Mouse (Mus musculus): ENCODE results near the gene C1qtnf1. TPM values are rescaled to one million over a fixed set of nuclear protein-coding genes. Genes with fewer than 3 reads are reported as not detected.

The C1qtnf1 gene
- polyA plus RNA-seq, 1 experiment from 2014 or later: 2.5 TPM

DNA sequence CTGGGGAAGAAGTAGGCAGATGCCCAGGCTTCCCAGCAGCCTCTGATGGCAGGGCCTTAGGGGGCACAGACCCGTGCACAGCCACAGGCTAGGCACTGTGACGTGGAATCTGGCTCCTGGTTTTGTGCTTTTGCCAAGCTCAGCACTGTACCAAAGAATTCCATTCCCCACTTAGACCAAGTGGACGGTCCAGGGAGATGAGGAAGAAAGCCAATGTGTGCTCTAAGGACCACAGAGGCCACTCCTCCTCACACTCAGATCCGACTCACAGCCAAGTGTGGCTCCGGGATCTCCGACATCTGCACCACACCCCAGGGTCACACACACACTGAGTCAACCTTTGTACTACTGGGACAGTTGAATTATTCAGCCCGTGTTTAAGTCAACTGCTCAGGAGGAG, 12.0 kb upstream of the C1qtnf1 start:
- Histone ChIP-seq H3K4me1 (ENCODE audit: control insufficient read depth, low read depth, low read length) (peaks cover 17% of the 10 kb centered on the region), H3K9me3 (replicated peaks; ENCODE audit: control insufficient read depth, low read length) (no peaks in the 10 kb centered on the region), H3K27ac (ENCODE audit: low read length) (no peak overlapping the region), H3K36me3 (ENCODE audit: control insufficient read depth, insufficient read depth) (no peaks in the 10 kb centered on the region; the same call in 1 of the 2 replicates), H3K4me3 (ENCODE audit: low read depth, low read length) (no peak overlapping the region), H3K4me2 (ENCODE audit: low read depth, low read length) (no peak overlapping the region), H3K9ac (ENCODE audit: low read depth, low read length) (no peak overlapping the region), H3K27me3 (ENCODE audit: control insufficient read depth, insufficient read depth, low read depth, low read length) (no peaks in the 10 kb centered on the region)
- ATAC-seq (ENCODE audit: low read depth): no peak
- 75% methylated on average over 7 of the region's 7 CpGs for whole genome bisulfite sequencing (ENCODE audit: insufficient replicate concordance)

DNA sequence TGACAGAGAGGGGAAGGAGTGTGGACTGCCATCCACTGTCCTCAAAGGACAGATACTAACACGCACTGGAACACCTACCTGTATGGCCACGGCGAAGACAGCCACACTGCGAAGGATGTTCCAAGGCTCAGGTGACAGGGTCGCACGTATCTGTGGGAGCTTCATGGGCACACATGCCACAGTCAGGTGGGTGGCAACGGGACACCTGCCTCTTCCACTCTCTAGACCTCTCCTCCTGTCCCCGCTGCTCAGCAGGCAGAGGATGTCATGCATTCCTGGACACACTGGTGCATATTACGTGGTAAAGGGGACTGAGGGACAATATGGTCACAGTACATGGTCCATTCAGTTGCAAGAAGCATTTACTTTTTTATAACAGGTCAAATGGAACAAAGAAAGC, 10.5 kb upstream of the C1qtnf1 start:
- ATAC-seq (ENCODE audit: low read depth): no peak
- Histone ChIP-seq H3K9me3 (replicated peaks; ENCODE audit: control insufficient read depth, low read length) (no peaks in the 10 kb centered on the region), H3K4me1 (ENCODE audit: control insufficient read depth, low read depth, low read length) (peaks cover 17% of the 10 kb centered on the region), H3K36me3 (ENCODE audit: control insufficient read depth, insufficient read depth) (no peaks in the 10 kb centered on the region; the same call in 1 of the 2 replicates), H3K27ac (ENCODE audit: low read length) (no peak overlapping the region), H3K4me3 (ENCODE audit: low read depth, low read length) (peak overlapping the region; percentile 92; the same call in 1 of the 2 replicates), H3K27me3 (ENCODE audit: control insufficient read depth, insufficient read depth, low read depth, low read length) (no peaks in the 10 kb centered on the region), H3K9ac (ENCODE audit: low read depth, low read length) (peak overlapping the region; percentile 96), H3K4me2 (ENCODE audit: low read depth, low read length) (peak overlapping the region; percentile 91)
- 84% methylated on average over 9 of the region's 9 CpGs for WGBS (ENCODE audit: insufficient replicate concordance)

DNA sequence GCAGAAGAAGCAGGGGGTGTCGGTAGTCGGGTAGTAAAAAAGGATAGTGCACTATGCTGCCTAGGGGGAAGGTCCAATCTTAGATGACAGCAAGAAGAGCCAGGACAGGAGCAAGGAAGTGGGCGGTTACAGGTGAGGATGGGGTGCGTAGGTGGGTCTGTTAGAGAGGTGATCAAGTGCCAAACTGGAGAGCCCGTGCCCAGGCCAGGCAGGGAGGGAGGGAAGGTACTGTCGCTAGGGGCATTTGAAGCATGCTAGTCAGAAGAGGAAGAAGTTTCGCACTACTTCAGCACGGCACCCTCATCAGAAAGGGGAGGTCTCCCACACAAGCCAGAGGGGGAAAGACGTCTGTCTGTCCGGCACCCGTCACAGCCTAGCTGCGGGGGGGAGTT, 9.6 kb upstream of the C1qtnf1 start:
- Histone ChIP-seq H3K4me1 (ENCODE audit: control insufficient read depth, low read depth, low read length) (peaks cover 17% of the 10 kb centered on the region), H3K4me3 (ENCODE audit: low read depth, low read length) (peak overlapping the region; percentile 92), H3K4me2 (ENCODE audit: low read depth, low read length) (peak overlapping the region; percentile 91), H3K27ac (ENCODE audit: low read length) (peak overlapping the region; percentile 78), H3K27me3 (ENCODE audit: control insufficient read depth, insufficient read depth, low read depth, low read length) (no peaks in the 10 kb centered on the region), H3K9me3 (replicated peaks; ENCODE audit: control insufficient read depth, low read length) (no peaks in the 10 kb centered on the region), H3K36me3 (ENCODE audit: control insufficient read depth, insufficient read depth) (no peaks in the 10 kb centered on the region; the same call in 1 of the 2 replicates), H3K9ac (ENCODE audit: low read depth, low read length) (peak overlapping the region; percentile 96)
- ATAC-seq (ENCODE audit: low read depth): peak; percentile 3; the same call in 1 of the 2 replicates
- 2% methylated on average over 12 of the region's 12 CpGs for WGBS (ENCODE audit: insufficient replicate concordance)

DNA sequence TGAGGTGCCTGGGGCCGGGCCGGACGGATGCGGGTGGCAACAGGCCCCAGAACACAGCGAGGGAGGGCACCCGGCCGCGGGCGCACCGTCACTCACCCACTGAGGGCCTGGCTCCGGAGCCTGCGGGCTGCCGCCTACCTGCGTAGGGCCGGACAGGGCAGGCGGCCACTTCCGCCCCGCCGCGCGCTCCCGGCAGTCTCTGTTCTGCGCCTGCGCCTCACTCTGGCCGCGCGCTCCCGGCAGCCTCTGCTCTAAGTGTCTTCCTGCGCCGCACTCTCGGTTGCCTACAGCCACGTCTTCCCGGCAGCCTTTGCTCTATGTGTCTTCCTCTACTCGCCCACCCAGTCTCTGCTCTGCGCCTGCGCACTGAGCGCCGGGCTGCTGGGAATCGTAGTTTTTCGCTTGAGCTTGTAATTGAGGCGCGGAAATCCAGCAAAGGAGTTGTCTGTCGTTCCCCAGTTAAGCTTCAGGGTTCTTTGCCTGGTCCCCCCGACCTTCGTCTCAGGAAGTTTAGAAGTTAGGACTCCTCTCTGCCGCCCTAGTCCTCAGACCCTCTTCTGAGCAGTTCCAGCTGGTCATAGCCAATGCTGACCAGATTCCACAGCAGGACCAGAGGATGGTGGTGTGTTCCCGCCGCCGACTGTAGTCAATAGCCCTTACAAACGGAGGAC, 9.0 kb upstream of the C1qtnf1 start, which contains the start of gene Cant1:
Gene Cant1 (minus strand): TSS at position 253 of the 671 bp plus-strand sequence.
- peak within 1 kb of the TSS; percentile 96 for H3K9ac ChIP-seq (ENCODE audit: low read depth, low read length)
- ATAC-seq (ENCODE audit: low read depth): peak; percentile 96
- WGBS (ENCODE audit: insufficient replicate concordance): under 1% methylated on average over 50 of the region's 50 CpGs
- peak within 1 kb of the TSS; percentile 92 for H3K4me3 ChIP-seq (ENCODE audit: low read depth, low read length)
- peaks cover 17% of the 10 kb centered on the region for H3K4me1 ChIP-seq (ENCODE audit: control insufficient read depth, low read depth, low read length)
- H3K9me3 ChIP-seq (replicated peaks; ENCODE audit: control insufficient read depth, low read length): no peaks in the 10 kb centered on the region
- no peaks in the 10 kb centered on the region for H3K27me3 ChIP-seq (ENCODE audit: control insufficient read depth, insufficient read depth, low read depth, low read length)
- H3K4me2 ChIP-seq (ENCODE audit: low read depth, low read length): peak within 1 kb of the TSS; percentile 91
- no peaks in the 10 kb centered on the region; the same call in 1 of the 2 replicates for H3K36me3 ChIP-seq (ENCODE audit: control insufficient read depth, insufficient read depth)
- peak within 1 kb of the TSS; percentile 78 for H3K27ac ChIP-seq (ENCODE audit: low read length)

DNA sequence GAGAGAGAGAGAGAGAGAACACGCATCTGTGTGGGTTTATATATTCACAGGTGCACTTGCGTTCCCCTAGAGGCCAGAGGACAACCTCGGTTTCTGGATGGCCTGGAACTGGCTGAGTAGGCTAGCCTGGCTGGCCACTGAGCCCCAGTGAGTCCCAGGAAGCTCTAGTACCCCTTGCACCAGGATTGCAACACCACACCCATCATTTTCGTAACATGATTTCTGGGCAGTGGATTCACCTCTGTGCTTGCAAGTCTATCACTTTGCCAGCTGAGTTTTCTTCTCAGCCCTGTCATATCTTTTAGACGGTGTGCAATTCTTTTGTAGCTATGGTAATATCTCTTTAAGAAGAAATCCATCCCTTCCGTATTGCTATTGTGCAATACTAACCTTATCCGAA, 7.7 kb upstream of the C1qtnf1 start:
- H3K9me3 ChIP-seq (replicated peaks; ENCODE audit: control insufficient read depth, low read length): no peaks in the 10 kb centered on the region
- H3K4me1 ChIP-seq (ENCODE audit: control insufficient read depth, low read depth, low read length): peaks cover 17% of the 10 kb centered on the region
- H3K9ac ChIP-seq (ENCODE audit: low read depth, low read length): no peak overlapping the region
- no peak overlapping the region for H3K27ac ChIP-seq (ENCODE audit: low read length)
- ATAC-seq (ENCODE audit: low read depth): no peak
- H3K36me3 ChIP-seq (ENCODE audit: control insufficient read depth, insufficient read depth): no peaks in the 10 kb centered on the region; the same call in 1 of the 2 replicates
- H3K4me3 ChIP-seq (ENCODE audit: low read depth, low read length): no peak overlapping the region
- no peaks in the 10 kb centered on the region for H3K27me3 ChIP-seq (ENCODE audit: control insufficient read depth, insufficient read depth, low read depth, low read length)
- no peak overlapping the region for H3K4me2 ChIP-seq (ENCODE audit: low read depth, low read length)
- whole genome bisulfite sequencing (ENCODE audit: insufficient replicate concordance): 58% methylated on average over 7 of the region's 7 CpGs

DNA sequence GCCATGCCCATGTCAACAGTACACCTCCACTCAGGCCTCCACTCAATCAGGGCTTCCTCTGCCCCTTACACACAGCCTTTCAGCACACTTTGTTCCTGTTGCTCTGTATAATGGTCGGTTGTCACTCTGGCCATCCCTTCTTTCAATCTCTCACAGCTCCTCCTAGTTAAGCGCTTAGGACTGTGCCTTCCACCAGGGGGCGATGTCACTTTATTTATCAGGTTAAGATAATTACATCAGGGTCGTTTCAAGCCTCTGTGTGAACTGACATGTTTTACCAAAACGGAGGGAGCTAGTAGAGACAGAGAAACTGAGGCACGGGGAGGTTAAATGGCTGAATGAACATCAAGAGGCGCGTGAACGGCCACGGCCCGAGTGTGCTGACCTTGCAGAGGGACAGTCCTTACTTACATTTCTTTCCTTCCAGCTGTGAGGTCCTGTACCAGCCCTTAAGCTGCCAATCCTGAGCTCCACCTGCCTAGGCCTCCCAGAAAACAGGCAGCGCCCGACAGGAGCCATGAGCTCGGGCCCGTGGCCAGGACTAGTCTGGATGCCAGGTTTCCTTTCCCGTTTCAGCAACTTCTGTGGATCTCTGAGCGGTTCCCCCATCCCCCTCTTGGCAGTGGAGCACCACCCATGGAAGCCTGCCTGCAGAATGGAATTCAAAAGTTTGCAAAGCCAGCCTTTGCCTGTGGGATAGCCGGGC, 4.6 kb upstream of the C1qtnf1 start:
- no peak overlapping the region for H3K4me3 ChIP-seq (ENCODE audit: low read depth, low read length)
- WGBS (ENCODE audit: insufficient replicate concordance): 8% methylated on average over 18 of the region's 18 CpGs
- H3K27ac ChIP-seq (ENCODE audit: low read length): no peak overlapping the region
- H3K4me2 ChIP-seq (ENCODE audit: low read depth, low read length): peak overlapping the region; percentile 26; the same call in 1 of the 2 replicates
- H3K27me3 ChIP-seq (ENCODE audit: control insufficient read depth, insufficient read depth, low read depth, low read length): peaks cover 3% of the 10 kb centered on the region; the same call in 1 of the 2 replicates
- no peaks in the 10 kb centered on the region for H3K36me3 ChIP-seq (ENCODE audit: control insufficient read depth, insufficient read depth)
- peaks cover 6% of the 10 kb centered on the region for H3K4me1 ChIP-seq (ENCODE audit: control insufficient read depth, low read depth, low read length)
- H3K9ac ChIP-seq (ENCODE audit: low read depth, low read length): no peak overlapping the region; the same call in 1 of the 2 replicates
- H3K9me3 ChIP-seq (replicated peaks; ENCODE audit: control insufficient read depth, low read length): no peaks in the 10 kb centered on the region
- ATAC-seq (ENCODE audit: low read depth): no peak

DNA sequence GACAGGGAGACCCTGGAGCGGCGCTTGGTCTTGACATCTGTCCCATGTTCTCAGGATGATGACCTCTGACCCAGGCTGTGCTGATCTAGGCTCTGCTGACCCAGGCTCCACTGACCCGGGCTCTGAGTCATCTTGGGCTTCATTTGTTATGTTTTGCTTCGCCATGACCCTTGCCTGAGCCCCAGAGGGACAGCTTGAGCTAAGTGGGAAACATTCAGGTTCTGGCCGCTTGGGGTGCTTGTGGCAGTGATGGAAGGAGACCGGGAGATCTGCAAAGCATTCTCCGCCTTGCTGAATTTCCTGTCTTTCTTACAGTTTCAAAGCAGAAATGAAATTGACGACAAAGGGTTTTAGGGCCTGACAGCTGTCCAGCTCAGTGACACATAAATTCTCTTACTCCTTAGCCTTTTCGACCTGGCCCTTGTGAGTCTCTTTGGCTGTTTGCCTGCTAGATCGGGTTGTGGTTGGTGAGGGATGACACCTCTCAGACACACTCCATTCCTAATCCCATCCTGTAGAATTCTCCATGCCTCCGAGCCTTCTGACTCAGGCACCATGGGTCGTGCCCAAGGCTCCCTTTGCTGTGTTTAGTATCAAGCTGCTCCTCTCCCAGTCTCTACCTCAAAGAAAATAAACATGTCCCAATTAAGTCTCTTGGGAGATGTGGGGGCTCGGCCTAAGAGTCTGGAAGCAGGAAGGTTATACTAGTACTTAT, 3.2 kb upstream of the C1qtnf1 start:
- no peak for ATAC-seq (ENCODE audit: low read depth)
- Histone ChIP-seq H3K4me1 (ENCODE audit: control insufficient read depth, low read depth, low read length) (peaks cover under 1% of the 10 kb centered on the region; the same call in 1 of the 2 replicates), H3K27me3 (ENCODE audit: control insufficient read depth, insufficient read depth, low read depth, low read length) (peaks cover 8% of the 10 kb centered on the region), H3K9me3 (replicated peaks; ENCODE audit: control insufficient read depth, low read length) (no peaks in the 10 kb centered on the region), H3K9ac (ENCODE audit: low read depth, low read length) (no peak overlapping the region), H3K36me3 (ENCODE audit: control insufficient read depth, insufficient read depth) (no peaks in the 10 kb centered on the region), H3K4me2 (ENCODE audit: low read depth, low read length) (no peak overlapping the region), H3K4me3 (ENCODE audit: low read depth, low read length) (no peak overlapping the region), H3K27ac (ENCODE audit: low read length) (no peak overlapping the region)
- 43% methylated on average over 13 of the region's 13 CpGs for WGBS (ENCODE audit: insufficient replicate concordance)

DNA sequence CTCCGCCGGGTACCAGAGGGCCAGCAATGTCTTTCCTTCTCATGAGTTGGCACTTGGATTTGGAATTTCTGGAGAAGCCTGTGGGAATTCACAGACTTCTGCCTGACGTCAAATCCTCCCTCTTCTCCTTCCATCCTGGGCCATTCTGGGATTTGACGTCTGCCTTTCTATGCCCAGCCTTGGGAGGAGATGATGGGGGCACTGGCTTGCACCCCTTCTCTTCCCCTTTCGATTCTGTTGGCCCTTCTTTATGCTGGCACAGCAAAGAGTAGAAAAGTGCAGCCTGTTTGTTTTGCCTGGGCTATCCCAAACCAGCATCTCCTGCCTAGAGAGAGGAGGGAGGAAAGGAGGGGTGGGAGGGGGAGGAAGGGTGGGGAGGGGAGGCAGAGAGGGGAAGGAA, 1.2 kb upstream of the C1qtnf1 start:
- H3K4me3 ChIP-seq (ENCODE audit: low read depth, low read length): no peak overlapping the region
- no peaks in the 10 kb centered on the region for H3K9me3 ChIP-seq (replicated peaks; ENCODE audit: control insufficient read depth, low read length)
- H3K27ac ChIP-seq (ENCODE audit: low read length): no peak overlapping the region
- no peak overlapping the region for H3K9ac ChIP-seq (ENCODE audit: low read depth, low read length)
- no peak for ATAC-seq (ENCODE audit: low read depth)
- no peaks in the 10 kb centered on the region for H3K36me3 ChIP-seq (ENCODE audit: control insufficient read depth, insufficient read depth)
- peaks cover 8% of the 10 kb centered on the region for H3K27me3 ChIP-seq (ENCODE audit: control insufficient read depth, insufficient read depth, low read depth, low read length)
- H3K4me1 ChIP-seq (ENCODE audit: control insufficient read depth, low read depth, low read length): no peaks in the 10 kb centered on the region
- H3K4me2 ChIP-seq (ENCODE audit: low read depth, low read length): no peak overlapping the region
- WGBS (ENCODE audit: insufficient replicate concordance): 45% methylated on average over 5 of the region's 5 CpGs
